Mouse (Mus musculus): Measurements from ENCODE around the gene Lyzl4. TPM values are rescaled to one million over a fixed set of nuclear protein-coding genes. Genes with fewer than 3 reads are reported as not detected.

Lyzl4 gene
- total and polyA plus RNA-seq, 3 experiments = not detected

DNA sequence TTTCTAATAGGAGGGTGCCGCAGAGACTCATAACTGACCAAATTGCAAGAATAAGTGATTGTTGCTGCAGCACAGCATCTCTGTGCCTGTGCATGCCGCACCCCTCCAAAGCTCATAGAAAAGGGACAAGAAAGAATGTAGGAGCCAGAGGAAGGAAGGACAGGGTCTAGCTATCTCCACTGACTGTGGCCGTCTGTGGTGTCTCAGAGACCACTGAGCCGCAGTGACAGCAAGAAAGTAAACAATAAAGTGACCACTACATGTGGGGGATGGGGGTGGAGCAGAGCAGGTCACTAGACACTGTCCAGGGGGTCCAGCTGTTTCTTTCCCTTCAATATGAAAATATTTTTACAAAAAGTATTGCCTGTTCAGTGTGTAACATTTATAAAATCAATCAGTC, 88.3 kb downstream of the Lyzl4 start:
- ATAC-seq (ENCODE audit: extremely low read depth, insufficient number of reproducible peaks, low FRiP score, poor library complexity, severe bottlenecking) (no peak), DNase-seq (ENCODE audit: low spot score) (no peak)
- Histone ChIP-seq H3K4me3 (ENCODE audit: low read depth, low read length) (no peak overlapping the region), H3K4me1 (ENCODE audit: insufficient read depth, low read depth, low read length) (peaks cover 4% of the 10 kb centered on the region; the same call in 1 of the 2 replicates), H3K27me3 (ENCODE audit: insufficient read depth, low read length) (peaks cover 8% of the 10 kb centered on the region), H3K36me3 (replicated peaks) (no peaks in the 10 kb centered on the region), H3K9me3 (replicated peaks) (no peaks in the 10 kb centered on the region)
- TF ChIP-seq GATA2 (IDR thresholded peaks at IDR 0.05; ENCODE audit: borderline replicate concordance, low read depth, low read length) (no peak), POLR2AphosphoS5 (IDR thresholded peaks at IDR 0.05; ENCODE audit: insufficient replicate concordance, low read depth, low read length) (no peak), CTCF (IDR thresholded peaks at IDR 0.05; ENCODE audit: low read depth, low read length) (no peak), TAL1 (conservative IDR thresholded peaks at IDR 0.05; ENCODE audit: low read depth, low read length) (no peak)

- no peaks in the 10 kb centered on the region for H3K36me3 ChIP-seq (replicated peaks)
- TF ChIP-seq CTCF (IDR thresholded peaks at IDR 0.05; ENCODE audit: low read depth, low read length) (no peak), TAL1 (conservative IDR thresholded peaks at IDR 0.05; ENCODE audit: low read depth, low read length) (no peak), GATA1 (IDR thresholded peaks at IDR 0.05; ENCODE audit: borderline replicate concordance, low read length) (no peak), POLR2AphosphoS5 (IDR thresholded peaks at IDR 0.05; ENCODE audit: insufficient replicate concordance, low read depth, low read length) (no peak), GATA2 (IDR thresholded peaks at IDR 0.05; ENCODE audit: borderline replicate concordance, low read depth, low read length) (no peak)
- peaks cover 4% of the 10 kb centered on the region; the same call in 1 of the 2 replicates for H3K4me1 ChIP-seq (ENCODE audit: insufficient read depth, low read depth, low read length)
- H3K27me3 ChIP-seq (ENCODE audit: insufficient read depth, low read length) = peaks cover 4% of the 10 kb centered on the region
- no peaks in the 10 kb centered on the region for H3K9me3 ChIP-seq (replicated peaks)
- no peak for ATAC-seq (ENCODE audit: extremely low read depth, insufficient number of reproducible peaks, low FRiP score, poor library complexity, severe bottlenecking)
- no peak overlapping the region for H3K4me3 ChIP-seq (ENCODE audit: low read depth, low read length)
- no peak for DNase-seq (ENCODE audit: low spot score)
These were observed 91.5 kb downstream of the Lyzl4 start for GRCm38 (mm10) chr9:121550327-121550771.

- DNase-seq (ENCODE audit: low spot score) (no peak), ATAC-seq (ENCODE audit: extremely low read depth, insufficient number of reproducible peaks, low FRiP score, poor library complexity, severe bottlenecking) (no peak)
- H3K27me3 ChIP-seq (ENCODE audit: insufficient read depth, low read length) = peaks cover 4% of the 10 kb centered on the region
- no peaks in the 10 kb centered on the region for H3K9me3 ChIP-seq (replicated peaks)
- no peak overlapping the region for H3K4me3 ChIP-seq (ENCODE audit: low read depth, low read length)
- peaks cover 4% of the 10 kb centered on the region; the same call in 1 of the 2 replicates for H3K4me1 ChIP-seq (ENCODE audit: insufficient read depth, low read depth, low read length)
- no peaks in the 10 kb centered on the region for H3K36me3 ChIP-seq (replicated peaks)
- TF ChIP-seq GATA2 (IDR thresholded peaks at IDR 0.05; ENCODE audit: borderline replicate concordance, low read depth, low read length) (no peak), TAL1 (conservative IDR thresholded peaks at IDR 0.05; ENCODE audit: low read depth, low read length) (no peak), POLR2AphosphoS5 (IDR thresholded peaks at IDR 0.05; ENCODE audit: insufficient replicate concordance, low read depth, low read length) (no peak), GATA1 (IDR thresholded peaks at IDR 0.05; ENCODE audit: borderline replicate concordance, low read length) (no peak), CTCF (IDR thresholded peaks at IDR 0.05; ENCODE audit: low read depth, low read length) (no peak)
These were observed 92.5 kb downstream of the Lyzl4 start for GRCm38 (mm10) chr9:121549444-121549843.

DNA sequence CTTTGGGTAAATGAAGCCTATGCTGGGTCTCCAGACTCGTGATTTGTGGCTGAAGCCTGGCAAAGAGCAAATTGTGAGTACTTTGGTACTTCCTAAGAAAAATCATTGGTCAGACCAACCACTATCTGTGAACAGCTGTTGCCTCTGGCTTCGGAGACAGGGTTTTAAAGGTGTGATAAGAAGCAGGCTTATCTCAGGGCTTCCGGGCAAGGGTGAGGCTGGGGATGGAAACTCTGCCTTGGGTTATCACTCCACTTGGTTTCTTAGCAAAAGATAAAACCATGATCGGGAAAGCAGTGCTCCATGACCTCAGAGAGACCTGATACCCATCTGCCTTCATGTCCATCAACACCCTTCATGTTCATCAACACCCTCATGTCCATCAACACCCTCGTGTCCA, 92.9 kb downstream of the Lyzl4 start:
- DNase-seq (ENCODE audit: low spot score) = no peak
- Histone ChIP-seq H3K4me3 (ENCODE audit: low read depth, low read length) (no peak overlapping the region), H3K27me3 (ENCODE audit: insufficient read depth, low read length) (peaks cover 4% of the 10 kb centered on the region), H3K9me3 (replicated peaks) (no peaks in the 10 kb centered on the region), H3K4me1 (ENCODE audit: insufficient read depth, low read depth, low read length) (peaks cover 4% of the 10 kb centered on the region; the same call in 1 of the 2 replicates), H3K36me3 (replicated peaks) (no peaks in the 10 kb centered on the region)
- TF ChIP-seq GATA2 (IDR thresholded peaks at IDR 0.05; ENCODE audit: borderline replicate concordance, low read depth, low read length) = no peak
- no peak for TF ChIP-seq TAL1 (conservative IDR thresholded peaks at IDR 0.05; ENCODE audit: low read depth, low read length)
- no peak for TF ChIP-seq POLR2AphosphoS5 (IDR thresholded peaks at IDR 0.05; ENCODE audit: insufficient replicate concordance, low read depth, low read length)
- TF ChIP-seq CTCF (IDR thresholded peaks at IDR 0.05; ENCODE audit: low read depth, low read length) = no peak
- no peak for TF ChIP-seq GATA1 (IDR thresholded peaks at IDR 0.05; ENCODE audit: borderline replicate concordance, low read length)
- peak; percentile 68 for ATAC-seq (ENCODE audit: extremely low read depth, insufficient number of reproducible peaks, low FRiP score, poor library complexity, severe bottlenecking)

- Histone ChIP-seq H3K9me3 (replicated peaks) (no peaks in the 10 kb centered on the region), H3K4me3 (ENCODE audit: low read depth, low read length) (no peak overlapping the region), H3K27me3 (ENCODE audit: insufficient read depth, low read length) (peaks cover 2% of the 10 kb centered on the region), H3K36me3 (replicated peaks) (no peaks in the 10 kb centered on the region), H3K4me1 (ENCODE audit: insufficient read depth, low read depth, low read length) (peaks cover 4% of the 10 kb centered on the region; the same call in 1 of the 2 replicates)
- TF ChIP-seq GATA1 (IDR thresholded peaks at IDR 0.05; ENCODE audit: borderline replicate concordance, low read length) = no peak
- ATAC-seq (ENCODE audit: extremely low read depth, insufficient number of reproducible peaks, low FRiP score, poor library complexity, severe bottlenecking) (no peak), DNase-seq (ENCODE audit: low spot score) (no peak)
These were observed 94.5 kb downstream of the Lyzl4 start for GRCm38 (mm10) chr9:121547431-121547830.

DNA sequence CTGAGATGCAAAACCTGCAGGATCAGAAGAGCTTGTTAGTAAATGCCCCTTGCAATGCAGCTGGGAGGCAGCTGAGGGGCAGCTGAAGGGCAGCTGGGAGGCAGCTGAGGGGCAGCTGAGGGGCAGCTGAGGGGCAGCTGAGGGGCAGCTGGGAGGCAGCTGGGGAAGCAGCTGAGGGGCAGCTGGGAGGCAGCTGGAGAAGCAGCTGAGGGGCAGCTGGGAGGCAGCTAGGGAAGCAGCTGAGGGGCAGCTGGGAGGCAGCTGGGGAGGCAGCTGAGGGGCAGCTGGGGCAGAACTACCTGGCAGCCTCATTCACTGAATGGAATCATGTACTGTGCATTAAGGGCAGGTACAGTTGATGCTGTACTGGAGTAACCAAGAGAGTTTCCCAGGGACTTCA, 100.4 kb downstream of the Lyzl4 start:
- Histone ChIP-seq H3K9me3 (replicated peaks) (no peaks in the 10 kb centered on the region), H3K27me3 (ENCODE audit: insufficient read depth, low read length) (no peaks in the 10 kb centered on the region), H3K36me3 (replicated peaks) (no peaks in the 10 kb centered on the region), H3K4me3 (ENCODE audit: low read depth, low read length) (no peak overlapping the region), H3K4me1 (ENCODE audit: insufficient read depth, low read depth, low read length) (no peaks in the 10 kb centered on the region)
- TF ChIP-seq CTCF (IDR thresholded peaks at IDR 0.05; ENCODE audit: low read depth, low read length) (no peak), GATA1 (IDR thresholded peaks at IDR 0.05; ENCODE audit: borderline replicate concordance, low read length) (no peak), TAL1 (conservative IDR thresholded peaks at IDR 0.05; ENCODE audit: low read depth, low read length) (no peak), GATA2 (IDR thresholded peaks at IDR 0.05; ENCODE audit: borderline replicate concordance, low read depth, low read length) (no peak), POLR2AphosphoS5 (IDR thresholded peaks at IDR 0.05; ENCODE audit: insufficient replicate concordance, low read depth, low read length) (no peak)
- ATAC-seq (ENCODE audit: extremely low read depth, insufficient number of reproducible peaks, low FRiP score, poor library complexity, severe bottlenecking) (no peak), DNase-seq (ENCODE audit: low spot score) (no peak)

DNA sequence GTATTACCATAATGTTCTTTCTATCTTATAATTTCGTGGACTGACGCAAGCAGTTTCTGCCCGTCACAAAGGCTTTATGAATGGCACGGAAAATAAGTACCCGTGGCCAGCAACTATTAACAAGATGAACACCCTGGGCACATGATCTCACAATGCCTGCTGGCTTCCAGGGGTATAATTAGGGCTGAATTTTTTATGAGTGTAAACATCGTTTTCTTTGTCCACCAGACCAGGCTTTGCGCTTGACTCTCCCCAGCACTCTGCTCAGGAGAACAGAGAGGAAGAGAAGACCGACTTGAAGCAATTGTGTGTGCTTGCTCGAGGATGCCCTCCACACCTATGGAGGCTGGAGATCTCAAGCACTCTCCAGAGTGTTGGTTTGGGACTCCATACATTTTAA, 109.3 kb downstream of the Lyzl4 start:
- ATAC-seq (ENCODE audit: extremely low read depth, insufficient number of reproducible peaks, low FRiP score, poor library complexity, severe bottlenecking) (no peak), DNase-seq (ENCODE audit: low spot score) (no peak)
- no peaks in the 10 kb centered on the region for H3K36me3 ChIP-seq (replicated peaks)
- TF ChIP-seq GATA2 (IDR thresholded peaks at IDR 0.05; ENCODE audit: borderline replicate concordance, low read depth, low read length) = no peak
- TF ChIP-seq POLR2AphosphoS5 (IDR thresholded peaks at IDR 0.05; ENCODE audit: insufficient replicate concordance, low read depth, low read length) = no peak
- no peak for TF ChIP-seq TAL1 (conservative IDR thresholded peaks at IDR 0.05; ENCODE audit: low read depth, low read length)
- no peak for TF ChIP-seq GATA1 (IDR thresholded peaks at IDR 0.05; ENCODE audit: borderline replicate concordance, low read length)
- no peak for TF ChIP-seq CTCF (IDR thresholded peaks at IDR 0.05; ENCODE audit: low read depth, low read length)
- peaks cover 2% of the 10 kb centered on the region; the same call in 1 of the 2 replicates for H3K9me3 ChIP-seq (replicated peaks)
- no peaks in the 10 kb centered on the region for H3K4me1 ChIP-seq (ENCODE audit: insufficient read depth, low read depth, low read length)
- H3K27me3 ChIP-seq (ENCODE audit: insufficient read depth, low read length) = peaks cover 9% of the 10 kb centered on the region
- H3K4me3 ChIP-seq (ENCODE audit: low read depth, low read length) = no peak overlapping the region

All from G1E (cell line).